Mouse (Mus musculus) brain, embryonic 14.5 days (tissue): ENCODE measurements around the gene Slc16a10.

ENCODE experiments used
- CTCF ChIP-seq: fragments of 200-500 bp; IDR thresholded peaks from 2 replicates; pipeline ENCODE4 v1.5.1; 2012; ENCODE audit warnings: inconsistent platforms, mild to moderate bottlenecking, moderate library complexity, borderline replicate concordance; ENCODE audit not compliant: insufficient read depth, insufficient read length; ENCODE audit errors: extremely low read depth
- POLR2A ChIP-seq: fragments of 200-500 bp; IDR thresholded peaks from 2 replicates; pipeline ENCODE4 v1.6.1; 2012; ENCODE audit warnings: mild to moderate bottlenecking, inconsistent platforms, borderline replicate concordance; ENCODE audit not compliant: poor library complexity, insufficient read depth, insufficient read length, severe bottlenecking; ENCODE audit errors: extremely low read depth

DNA sequence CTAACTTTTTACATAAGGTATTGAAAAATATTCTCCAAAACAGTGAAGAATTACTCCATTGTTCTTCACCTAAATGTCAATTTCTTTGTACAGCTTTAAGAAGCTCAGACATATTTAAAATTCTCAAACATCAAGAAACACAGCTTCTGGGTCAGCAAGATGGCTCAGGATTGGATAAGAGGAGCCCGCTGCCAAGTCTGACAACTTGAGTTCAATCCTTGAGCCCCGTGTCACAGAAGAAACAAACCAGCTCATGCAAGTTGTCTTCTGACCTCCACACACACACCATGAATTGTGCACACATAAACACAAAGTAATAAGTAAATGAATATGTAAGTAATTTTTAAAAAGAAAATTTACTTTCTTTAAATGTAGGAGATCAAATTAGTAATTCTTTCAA, 50.6 kb downstream of the Slc16a10 start:
- TF ChIP-seq CTCF, result no peak
- no peak for TF ChIP-seq POLR2A
